Comparison of ENCODE assay signal across 19 mouse cellular contexts in genomic region chr2:158972178-158972577, GRCm38 (mm10).
"Had no signal": no experiment of that assay in that cellular context is flagged by ENCODE, and none has a peak within 500 bp of the region (broad histone marks: within the 10 kb centered on the region; RNA-seq: fewer than 3 reads in every experiment).

No protein-coding gene starts in this region.

- H3K4me2 ChIP-seq: lung, embryonic 15.5 days; midbrain, embryonic 13.5 days; neural tube, embryonic 13.5 days; neural tube, embryonic 15.5 days had no signal

- H3K9ac ChIP-seq: liver, embryonic 14.5 days; lung, embryonic 15.5 days; midbrain, embryonic 13.5 days; neural tube, embryonic 13.5 days; neural tube, embryonic 15.5 days had no signal

- DNase-seq: lung, adult 18-20 months; lung, postnatal 10 days; lung, postnatal 36 days; retina, postnatal 1 day; right cerebral cortex, adult 18-20 months; right cerebral cortex, postnatal 25 days; right cerebral cortex, postnatal 4 days; spleen, adult 18-20 months; thymus, adult 18-20 months; thymus, postnatal 14 days; thymus, postnatal 36 days had no signal

- H3K4me3 ChIP-seq: lung, embryonic 15.5 days; midbrain, embryonic 10.5 days; midbrain, embryonic 13.5 days; myocyte; neural tube, embryonic 13.5 days; neural tube, embryonic 15.5 days had no signal

- H3K9me3 ChIP-seq: lung, embryonic 15.5 days; midbrain, embryonic 10.5 days; midbrain, embryonic 13.5 days; neural tube, embryonic 13.5 days; neural tube, embryonic 15.5 days had no signal

- H3K36me3 ChIP-seq: lung, embryonic 15.5 days; midbrain, embryonic 10.5 days; midbrain, embryonic 13.5 days; neural tube, embryonic 13.5 days; neural tube, embryonic 15.5 days had no signal

- H3K27ac ChIP-seq: liver, embryonic 14.5 days; lung, embryonic 15.5 days; midbrain, embryonic 10.5 days; midbrain, embryonic 13.5 days; neural tube, embryonic 13.5 days; neural tube, embryonic 15.5 days had no signal

- H3K27me3 ChIP-seq: lung, embryonic 15.5 days; midbrain, embryonic 13.5 days; neural tube, embryonic 13.5 days; neural tube, embryonic 15.5 days had no signal

- H3K4me1 ChIP-seq: lung, embryonic 15.5 days; midbrain, embryonic 10.5 days; midbrain, embryonic 13.5 days; neural tube, embryonic 13.5 days; neural tube, embryonic 15.5 days had no signal

- ATAC-seq: midbrain, embryonic 13.5 days; midbrain, embryonic 16.5 days had no signal
